Mouse (Mus musculus) MN1 (cell line): ENCODE measurements at regions not wholly inside any gene's neighbourhood (a gene's known extent, or its start where the extent isn't known, plus 50 kb on each side); places are given as distances from the start of the nearest gene placed in this dataset.
A peak's percentile ranks its signal among the peaks of the same experiment; 100 is the strongest.

Experiments used
- DNase-seq: peaks from one replicate; pipeline ENCODE4 v3.0.0-alpha.2; 2016; ENCODE audit warnings: low spot score

DNA sequence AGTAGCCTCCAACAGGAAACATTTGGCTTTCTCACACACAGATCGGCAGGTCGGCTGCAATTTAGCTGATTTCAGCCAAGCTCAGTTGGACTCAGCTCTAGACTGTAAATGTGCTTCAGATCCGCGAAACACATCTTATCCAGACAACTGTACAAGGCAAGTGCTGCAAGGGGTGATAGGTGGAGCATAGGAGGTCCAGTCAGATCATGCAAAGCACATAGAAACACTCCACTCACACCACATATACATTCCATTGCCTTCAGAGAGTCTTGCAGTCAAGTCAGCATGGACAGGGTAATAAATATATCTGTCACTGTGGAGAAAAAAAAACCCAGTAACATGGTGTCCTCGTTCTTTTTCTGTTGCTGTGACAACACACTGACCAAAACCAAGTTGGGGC lies 160.3 kb downstream of the H2al1j start:
- DNase-seq: no peak

DNA sequence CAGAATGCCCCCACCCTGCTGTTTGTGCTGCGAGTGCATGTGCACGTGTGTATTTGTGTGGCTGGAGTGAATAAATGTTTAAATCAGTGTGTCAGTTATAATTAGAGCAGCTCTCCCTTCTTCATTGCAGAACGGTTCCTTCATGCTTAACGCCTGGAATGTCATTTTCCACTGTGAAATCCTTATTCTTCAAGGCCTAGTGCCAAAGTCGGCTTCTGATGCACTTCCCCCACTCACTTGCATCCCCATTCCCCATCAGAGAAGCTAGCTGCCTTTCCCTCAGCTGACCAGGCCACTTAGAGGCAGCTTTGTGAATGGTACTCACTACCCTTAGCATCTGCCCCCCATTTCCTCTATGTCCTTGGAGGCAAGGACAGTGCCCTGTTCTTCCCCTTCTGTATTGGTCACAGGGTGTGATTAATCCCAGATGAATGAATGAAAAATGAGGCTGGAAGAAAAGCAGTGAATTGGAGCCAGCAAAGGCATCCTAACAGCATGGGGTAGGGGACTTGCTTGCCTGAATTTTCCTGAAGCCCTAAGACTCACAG lies 162.6 kb downstream of the H2al1j start:
- no peak for DNase-seq

DNA sequence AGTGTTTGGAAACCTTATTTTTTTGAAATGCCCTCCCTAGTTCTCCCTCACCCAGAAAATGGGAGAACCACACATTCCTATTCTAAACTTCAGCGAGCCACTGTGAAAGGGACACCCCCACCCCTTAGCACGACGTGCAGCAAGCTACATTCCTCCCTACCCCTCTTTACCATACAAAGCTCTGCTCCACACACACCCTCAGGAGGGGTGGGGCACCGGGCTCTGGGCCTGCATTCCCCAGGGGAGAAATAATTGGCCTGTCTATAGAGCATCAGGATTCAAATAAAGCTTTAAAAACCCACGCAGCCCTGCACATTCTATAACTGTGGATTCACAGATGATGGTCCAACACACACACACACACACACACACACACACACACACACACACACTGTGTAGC lies 163.6 kb downstream of the H2al1j start:
- DNase-seq: no peak

DNA sequence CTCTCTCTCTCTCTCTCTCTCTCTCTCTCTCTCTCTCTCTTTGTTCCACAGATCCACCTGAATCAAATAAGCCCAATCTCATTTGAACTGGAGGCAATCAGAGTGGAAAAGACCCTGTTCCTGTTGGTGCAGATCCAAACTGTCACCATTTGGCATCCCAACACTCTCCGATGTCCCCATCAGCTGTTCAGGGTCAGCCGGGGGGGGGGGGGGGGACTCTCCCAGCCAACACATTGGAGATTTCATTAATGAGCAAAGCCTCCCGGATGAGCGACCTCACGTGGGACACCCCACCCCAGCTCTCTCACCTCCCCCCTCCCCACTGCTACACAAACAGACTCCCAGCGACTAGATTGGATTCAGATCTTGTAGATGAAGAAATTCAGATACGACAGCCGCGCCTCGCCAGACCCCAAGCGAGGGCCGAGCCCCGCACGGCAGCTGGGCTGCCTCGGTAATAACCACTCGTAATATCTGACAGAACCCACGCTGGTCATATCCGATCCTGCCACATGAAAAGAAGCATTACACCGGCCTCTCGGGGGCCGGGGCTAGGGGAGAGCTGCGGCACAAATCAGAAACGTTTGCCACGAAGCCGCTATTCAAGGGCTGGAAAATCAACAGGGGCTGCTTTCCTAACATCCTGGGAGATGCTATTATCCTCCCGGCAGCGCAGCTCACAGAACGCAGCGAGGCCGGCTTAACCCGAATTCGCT lies 164.2 kb downstream of the H2al1j start:
- no peak for DNase-seq

- no peak for DNase-seq
Measured at GRCm38 (mm10) chrX:11493526-11494245, 166.1 kb downstream of the H2al1j start.

DNA sequence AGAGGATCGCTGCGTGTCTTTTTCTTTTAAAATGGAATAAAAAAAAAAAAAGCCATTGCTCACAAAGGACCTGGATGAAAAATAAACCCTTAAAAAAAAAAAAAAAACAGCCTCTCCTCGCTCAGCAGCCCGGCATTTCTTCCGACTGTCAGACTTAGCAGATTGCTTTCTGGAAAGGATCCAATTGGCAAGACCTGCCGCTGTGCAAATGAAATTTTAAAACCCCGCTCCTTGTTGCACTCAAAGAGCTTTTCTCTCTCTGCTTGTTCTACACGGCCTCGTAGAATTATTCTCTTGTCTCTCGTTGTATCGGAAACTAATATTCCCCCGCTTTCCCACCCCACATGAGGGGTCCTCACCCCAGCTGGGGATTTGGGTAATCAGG lies 166.6 kb downstream of the H2al1j start:
- peak; percentile 51 for DNase-seq

- DNase-seq: no peak
Measured at GRCm38 (mm10) chrX:11512439-11512838, 184.8 kb downstream of the H2al1j start.

GRCm38 (mm10) chrX:11512928-11513327 lies 185.3 kb downstream of the H2al1j start:
- DNase-seq: no peak

GRCm38 (mm10) chrX:11523791-11524190 lies 196.2 kb downstream of the H2al1j start:
- DNase-seq: no peak

- DNase-seq: no peak
Measured at GRCm38 (mm10) chrX:11525326-11525725, 197.7 kb downstream of the H2al1j start.

- no peak for DNase-seq
Measured at GRCm38 (mm10) chrX:11528589-11528988, 201.0 kb downstream of the H2al1j start.

DNA sequence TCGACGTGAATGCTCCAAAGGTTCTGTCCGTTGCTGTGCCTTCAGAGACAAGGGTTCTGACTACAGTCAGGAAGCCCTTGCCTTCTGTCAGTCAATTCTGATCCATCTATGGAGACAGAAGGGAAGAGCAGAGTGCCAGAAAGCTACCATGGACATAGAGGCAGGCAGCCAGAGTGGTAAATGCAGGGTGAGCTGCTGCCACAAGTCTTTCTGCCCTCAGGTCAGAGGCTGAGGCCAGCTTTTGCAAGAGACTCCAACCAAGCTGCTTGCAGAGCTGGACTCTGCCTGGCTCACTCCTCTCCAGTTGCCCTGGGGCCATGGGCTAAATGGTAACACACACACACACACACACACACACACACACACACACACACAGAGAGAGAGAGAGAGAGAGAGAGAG lies 201.6 kb downstream of the H2al1j start:
- DNase-seq: no peak

DNA sequence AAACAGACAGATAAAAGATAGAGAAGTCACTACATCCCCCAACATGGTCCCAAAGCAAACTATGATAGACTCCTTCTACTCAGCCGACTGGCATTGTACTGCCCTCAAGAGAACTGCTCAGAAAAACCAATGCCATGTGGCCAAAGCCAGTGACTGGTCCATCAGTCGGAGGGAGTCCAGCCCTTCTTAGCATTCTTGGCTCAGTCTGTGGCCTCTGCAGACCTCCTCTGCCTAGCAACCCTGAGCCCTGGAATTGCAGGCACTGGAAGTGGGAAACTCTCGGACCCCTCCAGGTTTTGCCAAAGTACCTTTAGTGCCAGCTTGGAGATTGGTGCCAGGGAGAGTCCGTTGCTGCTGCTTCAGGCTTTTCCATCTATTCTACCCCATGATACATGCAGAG lies 205.2 kb downstream of the H2al1j start:
- no peak for DNase-seq

GRCm38 (mm10) chrX:11533871-11534270 lies 206.2 kb downstream of the H2al1j start:
- DNase-seq: no peak

DNA sequence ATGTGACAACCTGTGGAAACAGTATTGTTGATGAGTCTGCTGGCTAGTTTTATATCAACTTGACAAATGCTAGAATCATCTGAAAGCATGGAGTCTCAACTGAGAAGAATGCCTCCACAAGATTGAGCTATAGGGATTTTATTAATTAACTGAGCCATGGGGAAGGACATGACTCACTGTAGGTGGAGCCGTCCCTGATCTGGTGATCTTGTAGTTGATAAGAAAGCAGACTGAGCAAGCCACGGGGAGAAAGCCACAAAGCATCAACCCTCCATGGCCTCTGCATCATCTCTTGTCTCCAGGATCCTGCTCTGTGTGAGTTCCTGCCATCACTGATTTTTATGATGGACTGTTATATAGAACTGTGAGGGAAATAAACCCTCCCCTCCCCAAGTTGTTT lies 213.4 kb downstream of the H2al1j start:
- no peak for DNase-seq

DNA sequence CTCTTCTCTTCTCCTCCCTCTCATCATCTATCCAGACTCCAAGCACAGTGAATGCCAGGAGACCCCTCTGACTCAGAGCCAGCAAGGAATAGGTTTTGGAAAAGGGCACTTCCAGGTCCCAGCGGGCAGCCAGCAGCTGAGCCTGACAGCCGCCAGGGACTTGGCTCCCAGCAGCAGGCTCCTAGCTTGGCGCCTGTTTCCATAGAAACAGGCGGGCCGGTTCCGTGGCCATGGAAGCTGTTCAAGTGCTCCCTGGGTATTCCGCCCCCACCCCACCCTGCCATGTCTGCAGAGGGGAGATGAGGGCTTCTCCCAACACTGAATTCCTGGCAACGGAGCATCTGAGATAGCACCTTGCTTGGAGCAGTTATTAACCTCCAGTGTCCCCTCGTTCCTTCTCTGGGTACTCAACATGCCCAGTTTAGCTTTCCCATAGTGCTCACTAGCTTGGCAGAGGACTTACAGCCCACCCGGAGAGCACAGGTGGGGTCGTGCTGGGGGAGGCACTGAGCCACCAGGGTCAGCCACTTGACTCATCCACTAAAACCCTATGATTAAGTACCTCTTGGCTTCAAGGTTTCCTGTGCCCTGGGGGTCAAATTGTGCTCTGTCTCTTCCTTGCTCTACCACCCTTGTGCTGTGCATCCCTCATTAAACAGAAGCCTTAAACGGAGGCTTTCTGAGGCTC lies 222.7 kb downstream of the H2al1j start:
- peak; percentile 8 for DNase-seq

- no peak for DNase-seq
Measured at GRCm38 (mm10) chrX:11552177-11552576, 224.6 kb downstream of the H2al1j start.

GRCm38 (mm10) chrX:11555035-11555570 lies 227.5 kb downstream of the H2al1j start:
- DNase-seq: peak; percentile 8

- DNase-seq: no peak
Measured at GRCm38 (mm10) chrX:11558260-11558659, 230.6 kb downstream of the H2al1j start.

DNA sequence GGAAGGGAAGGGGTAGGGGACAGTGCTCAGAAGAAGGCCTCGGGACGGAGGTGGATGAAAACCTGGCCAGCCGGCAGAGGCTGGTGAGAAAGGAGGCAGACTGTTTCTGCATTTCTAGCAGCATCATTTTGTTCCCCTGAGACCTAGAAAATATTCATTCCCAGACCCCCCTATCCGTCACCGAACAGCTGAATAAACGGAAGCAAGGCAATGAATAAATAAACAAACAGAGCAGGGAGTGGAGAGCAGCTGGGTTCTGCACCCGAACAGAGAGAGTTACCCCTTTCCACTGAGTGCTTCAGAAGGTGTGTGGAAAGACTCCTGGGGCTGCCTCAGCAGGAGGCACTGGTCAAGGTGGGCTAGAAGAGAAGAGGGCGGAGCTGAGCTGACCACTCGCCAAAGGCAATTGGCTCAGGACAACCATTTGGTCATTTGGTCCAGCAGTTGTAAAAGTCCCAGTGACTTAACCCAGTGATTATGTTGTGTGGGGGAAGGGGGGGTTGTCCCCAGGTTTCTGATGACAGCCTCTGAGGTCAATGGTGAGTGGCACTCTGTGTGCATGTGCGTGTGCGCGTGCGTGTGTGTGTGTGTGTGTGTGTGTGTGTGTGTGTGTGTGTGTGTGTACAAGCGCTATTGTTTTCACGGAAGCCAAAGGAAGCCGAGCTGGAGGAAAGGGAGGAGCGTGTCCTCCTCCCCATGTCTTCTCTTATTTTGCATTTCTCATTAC lies 233.1 kb downstream of the H2al1j start:
- no peak for DNase-seq

- no peak for DNase-seq
Measured at GRCm38 (mm10) chrX:11565888-11566287, 238.3 kb downstream of the H2al1j start.

GRCm38 (mm10) chrX:11567827-11568226 lies 240.2 kb downstream of the H2al1j start:
- DNase-seq: no peak
